Mouse (Mus musculus) megakaryocyte progenitor cell, adult 5-6 weeks (primary cell): ENCODE data around the gene Mrc1. TPM values are rescaled to one million over a fixed set of nuclear protein-coding genes. Genes with fewer than 3 reads are reported as not detected.

Experiments
- ATAC-seq: replicated peaks from 2 replicates; pipeline ENCODE4 v1.8.0; 2016; ENCODE audit warnings: mild to moderate bottlenecking, moderate TSS enrichment, inconsistent platforms; ENCODE audit not compliant: poor library complexity
- total RNA-seq, 2 experiments: library from RNA; stranded (forward) in 1 of 2; stranded (reverse) in 1 of 2; fragments of 157-497, 149-512 nt in 1 of 2; fragments of 200-1000 nt in 1 of 2; gene quantifications; 2 replicates each; pipeline versions ENCODE4 v1.2.3 to v1.2.4; 2015 to 2017

Gene Mrc1
- total RNA-seq, 2 experiments from 2014 or later = 1.4 to 2.1 TPM

DNA sequence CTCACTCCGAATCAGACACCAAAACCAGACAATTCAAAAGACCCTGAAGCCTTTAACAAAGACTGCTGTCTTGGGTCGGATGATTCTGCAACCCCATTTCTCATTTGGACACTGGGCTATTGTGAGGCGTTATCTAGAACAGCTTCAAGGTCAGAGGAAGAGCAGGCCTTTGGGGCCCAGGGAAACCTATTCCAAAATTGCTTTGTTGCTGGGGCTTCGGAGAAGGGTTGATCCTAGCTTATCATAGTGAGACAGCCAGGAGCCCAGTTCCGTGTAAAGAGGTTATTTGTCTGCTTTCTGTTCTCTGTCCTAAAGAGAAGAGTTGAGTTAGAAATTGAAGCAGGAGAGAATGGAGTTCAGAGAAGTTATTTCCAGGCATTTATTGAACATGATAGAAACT, 10.0 kb downstream of the Mrc1 start:
- no peak for ATAC-seq

DNA sequence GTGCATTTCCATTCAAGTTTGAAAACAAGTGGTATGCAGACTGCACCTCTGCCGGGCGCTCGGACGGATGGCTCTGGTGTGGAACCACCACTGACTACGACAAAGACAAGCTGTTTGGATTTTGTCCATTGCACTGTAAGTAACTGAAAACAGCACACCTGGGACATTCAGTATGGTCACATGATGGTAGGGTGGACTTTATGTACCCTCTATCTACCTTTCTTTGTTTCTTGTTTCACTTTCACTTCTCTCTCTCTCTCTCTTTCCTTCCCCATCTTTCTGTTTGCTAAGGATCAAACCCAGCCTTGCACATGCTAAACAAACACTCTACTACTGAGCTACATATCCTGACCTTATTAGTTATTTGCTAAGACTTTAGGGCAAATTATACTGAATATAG, 15.0 kb downstream of the Mrc1 start:
- peak; percentile 42 for ATAC-seq

DNA sequence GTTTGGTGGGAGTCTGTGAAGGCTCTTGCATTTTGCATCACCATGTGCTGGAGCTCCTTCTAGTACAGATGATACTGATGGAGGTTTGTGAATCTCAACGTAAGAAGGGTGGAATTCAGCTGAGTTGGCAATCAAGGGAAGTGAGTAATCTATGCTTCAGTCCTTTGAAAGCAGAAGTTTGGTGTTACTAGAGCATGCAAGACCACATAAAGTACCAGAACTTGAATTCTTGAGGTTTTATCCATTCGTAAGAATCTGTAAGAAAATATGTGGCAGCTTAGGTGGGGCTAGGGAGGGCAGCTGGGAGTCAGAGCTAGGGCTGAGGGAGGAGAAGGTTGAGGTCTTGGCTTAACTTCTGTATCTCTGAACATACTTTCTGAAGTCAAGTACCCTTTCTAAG, 15.5 kb downstream of the Mrc1 start:
- peak; percentile 80 for ATAC-seq

DNA sequence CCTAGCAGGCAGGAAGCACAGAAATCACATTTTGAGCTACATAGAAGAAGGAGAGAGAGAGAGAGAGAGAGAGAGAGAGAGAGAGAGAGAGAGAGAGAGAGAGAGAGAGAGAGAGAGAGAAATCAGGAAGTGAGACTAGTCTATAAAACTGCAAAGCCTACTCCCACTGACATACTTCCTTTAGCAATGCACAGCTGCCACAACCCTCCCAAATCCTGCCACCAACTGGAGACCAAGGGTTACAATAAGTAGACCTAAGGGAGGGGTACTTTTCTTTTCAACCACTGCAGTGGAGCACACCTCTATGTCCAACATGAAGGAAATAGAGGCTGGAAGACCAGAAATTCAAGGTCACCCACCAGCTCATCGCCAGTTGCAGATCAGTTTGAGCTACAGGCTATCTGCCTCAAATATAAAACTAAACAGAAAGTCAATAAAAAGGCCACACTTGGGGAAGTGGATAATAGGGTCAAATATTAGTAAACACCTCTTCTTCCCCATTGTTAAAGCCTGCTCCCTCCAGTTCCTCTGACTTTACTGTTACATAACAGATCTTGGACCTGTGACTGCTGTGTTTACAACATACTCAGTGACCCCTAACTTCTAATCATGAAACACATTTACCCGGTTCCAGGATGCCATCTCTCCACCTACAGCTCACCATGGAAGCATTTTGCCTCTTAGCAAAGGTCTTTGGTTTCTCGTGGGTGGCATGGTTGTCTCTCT, 20.8 kb downstream of the Mrc1 start:
- ATAC-seq = peak; percentile 92

DNA sequence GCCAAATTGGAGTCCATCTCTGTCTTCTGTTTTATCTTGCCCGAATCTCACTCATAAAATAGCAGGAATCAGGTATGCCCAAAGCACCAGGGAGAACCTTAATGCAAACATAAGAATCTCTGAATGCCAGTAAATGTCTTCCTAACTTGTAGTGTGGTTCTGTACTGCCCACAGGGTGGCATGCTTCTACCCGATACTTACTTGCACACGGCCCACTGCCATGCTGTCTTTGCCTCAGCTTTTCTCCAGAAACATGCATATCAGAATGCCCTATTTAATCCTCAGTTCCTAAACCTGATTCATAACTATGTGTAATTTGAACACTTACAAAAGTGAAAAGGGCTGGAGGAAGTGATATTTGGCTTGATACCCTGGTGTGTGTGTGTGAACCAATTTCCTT, 22.7 kb downstream of the Mrc1 start:
- ATAC-seq = peak; percentile 38

DNA sequence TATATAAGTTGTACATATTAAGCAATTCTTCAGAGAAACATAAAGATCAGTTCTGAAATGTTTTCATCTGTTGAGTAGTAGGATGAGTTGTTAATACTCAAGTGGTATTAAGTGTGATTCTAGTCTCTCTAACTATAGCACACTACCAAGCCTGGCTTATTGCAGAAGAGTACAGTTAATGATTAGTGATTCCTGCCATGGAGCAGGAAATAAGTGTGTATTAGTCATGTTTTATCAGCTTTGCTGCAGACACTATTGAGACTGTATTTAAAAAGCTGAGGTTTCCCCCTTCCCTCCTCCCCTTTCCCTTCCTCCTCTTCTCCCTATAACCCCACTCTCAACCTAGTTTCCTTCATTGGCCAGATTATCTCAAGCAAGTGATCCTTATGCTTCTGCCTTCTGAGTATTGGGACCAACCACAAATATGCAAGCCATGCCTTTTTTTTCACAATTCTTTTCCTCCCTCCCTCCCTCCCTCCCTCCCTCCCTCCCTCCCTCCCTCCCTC, 29.2 kb downstream of the Mrc1 start:
- ATAC-seq = 0 out of 2 replicates have a peak, but pooled peaks have one; percentile 14

DNA sequence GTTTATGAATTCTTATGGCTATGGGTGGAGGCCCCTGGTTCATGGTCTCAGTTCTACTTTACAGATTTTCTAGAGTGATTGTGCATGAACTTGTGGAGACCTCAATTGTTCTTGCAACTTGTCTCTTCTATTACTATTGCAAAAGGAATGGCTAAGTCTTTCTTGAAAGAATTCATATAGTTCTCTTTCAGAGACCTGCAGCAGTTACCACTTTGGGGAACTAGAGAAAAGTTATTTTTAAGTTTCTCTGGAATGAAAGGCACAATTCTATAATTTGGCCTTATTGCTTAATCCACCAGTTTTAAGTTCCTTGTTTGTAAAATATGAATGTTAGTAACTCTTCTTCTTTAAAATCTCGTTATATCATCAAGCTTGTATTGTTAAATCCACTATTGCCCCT, 32.9 kb downstream of the Mrc1 start:
- ATAC-seq = peak; percentile 55

DNA sequence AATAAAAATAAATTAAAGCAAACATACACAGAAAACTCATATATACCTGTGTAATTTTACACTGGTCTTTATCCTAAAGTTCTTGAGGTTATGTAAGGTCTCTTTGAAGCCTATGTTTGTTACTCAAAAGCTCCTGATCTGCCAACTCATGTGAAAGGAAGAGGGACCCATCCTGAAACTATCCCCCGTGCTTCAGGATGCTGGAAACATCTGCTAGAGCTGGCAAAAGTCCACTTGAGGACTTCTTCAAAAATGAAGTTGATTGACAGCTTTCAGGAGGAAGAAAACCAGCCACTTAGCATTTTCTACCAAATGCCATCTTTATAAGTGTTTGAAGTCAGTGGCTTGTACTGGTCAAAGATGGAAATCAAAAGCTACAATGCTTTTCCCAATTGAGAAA, 40.0 kb downstream of the Mrc1 start:
- peak; percentile 20 for ATAC-seq

DNA sequence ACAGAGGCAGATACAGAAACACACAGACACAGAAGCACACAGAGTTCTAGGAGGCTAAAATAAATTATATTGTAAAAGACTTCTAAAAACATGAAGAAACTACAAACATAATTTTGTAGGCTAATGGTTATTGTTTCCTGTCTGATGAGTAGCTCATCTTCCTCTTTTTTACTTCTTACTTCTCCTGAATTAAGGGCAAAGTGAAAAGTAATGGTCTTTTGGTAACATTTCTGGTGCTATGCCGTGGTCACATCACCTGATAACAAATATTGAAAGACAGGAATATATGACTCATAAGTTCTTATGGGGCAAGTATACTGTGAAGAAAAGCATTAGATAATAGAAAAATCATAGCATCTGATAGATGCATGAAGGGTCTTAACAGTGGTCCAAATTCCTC, 42.9 kb downstream of the Mrc1 start:
- peak; percentile 66 for ATAC-seq

DNA sequence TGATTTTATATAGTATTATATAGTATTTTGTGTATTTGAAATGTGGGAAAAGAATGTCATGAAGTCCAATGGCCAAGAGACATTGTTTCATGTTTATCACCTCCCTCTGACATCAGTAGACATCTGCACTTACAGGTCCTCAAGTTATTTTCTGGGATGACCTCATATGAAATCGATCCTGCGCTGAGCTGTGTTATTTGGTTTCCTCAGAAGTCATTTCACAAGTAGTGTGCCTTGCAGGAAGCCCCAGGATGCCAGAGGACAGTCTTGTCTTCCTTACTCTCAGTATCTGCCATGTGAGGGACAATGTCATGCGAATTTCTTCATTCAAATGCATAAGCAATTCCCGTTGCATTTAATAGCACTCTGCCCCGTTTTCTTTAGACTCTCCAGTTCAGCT, 46.6 kb downstream of the Mrc1 start:
- ATAC-seq = no peak

DNA sequence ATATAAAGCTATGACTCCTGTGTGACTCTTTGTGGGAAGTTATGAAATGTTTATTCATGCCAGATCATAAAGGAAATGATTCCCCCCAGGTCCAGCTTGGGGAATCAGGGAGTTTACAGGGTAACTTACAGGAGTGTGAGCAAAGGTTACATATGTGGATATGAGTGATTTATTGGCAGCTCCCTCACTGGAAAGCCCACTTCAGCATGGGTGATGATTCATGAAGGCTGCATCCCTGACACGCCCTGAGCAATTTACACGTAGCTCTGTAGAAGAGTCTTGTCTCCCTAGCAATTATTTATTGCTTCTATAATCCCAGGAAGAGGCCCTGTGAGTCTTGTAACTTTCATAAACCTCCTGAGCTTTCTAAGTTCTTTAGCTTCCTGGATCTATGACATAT, 50.1 kb downstream of the Mrc1 start:
- no peak for ATAC-seq

DNA sequence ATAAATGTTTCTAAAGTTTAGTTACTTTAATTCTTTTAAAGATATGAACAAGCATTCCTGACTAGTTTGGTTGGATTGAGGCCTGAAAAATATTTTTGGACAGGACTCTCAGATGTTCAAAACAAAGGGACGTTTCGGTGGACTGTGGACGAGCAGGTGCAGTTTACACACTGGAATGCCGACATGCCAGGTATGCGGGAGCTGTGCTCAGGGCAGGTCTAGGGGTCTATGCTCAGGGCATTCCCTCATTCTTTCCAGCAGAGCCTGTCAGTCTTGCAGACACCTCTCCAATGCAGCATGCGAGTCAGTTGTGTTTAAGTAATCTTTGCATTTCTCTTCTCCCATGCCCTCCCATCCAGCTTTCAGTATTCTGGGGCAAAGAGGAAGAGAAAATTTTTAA, 50.6 kb downstream of the Mrc1 start:
- ATAC-seq = no peak

DNA sequence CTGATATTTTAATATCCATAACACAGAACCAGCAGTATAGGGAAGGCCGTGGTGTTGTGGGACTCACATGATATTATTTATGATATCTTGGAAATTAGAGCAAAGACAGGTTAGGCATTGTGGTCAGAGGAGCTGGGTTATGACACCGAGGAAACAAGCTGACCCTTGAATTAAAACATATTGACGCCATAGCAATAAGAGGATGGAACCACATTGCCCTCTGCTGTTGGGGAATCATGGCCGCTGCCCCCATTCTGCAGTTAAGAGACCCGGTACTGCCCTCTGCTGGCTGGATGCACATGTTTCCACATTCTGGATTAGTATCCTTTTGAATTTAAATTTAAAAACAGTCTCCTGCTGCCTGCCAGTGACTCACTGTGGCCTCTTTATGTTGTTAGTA, 66.1 kb downstream of the Mrc1 start:
- peak; percentile 100 for ATAC-seq

DNA sequence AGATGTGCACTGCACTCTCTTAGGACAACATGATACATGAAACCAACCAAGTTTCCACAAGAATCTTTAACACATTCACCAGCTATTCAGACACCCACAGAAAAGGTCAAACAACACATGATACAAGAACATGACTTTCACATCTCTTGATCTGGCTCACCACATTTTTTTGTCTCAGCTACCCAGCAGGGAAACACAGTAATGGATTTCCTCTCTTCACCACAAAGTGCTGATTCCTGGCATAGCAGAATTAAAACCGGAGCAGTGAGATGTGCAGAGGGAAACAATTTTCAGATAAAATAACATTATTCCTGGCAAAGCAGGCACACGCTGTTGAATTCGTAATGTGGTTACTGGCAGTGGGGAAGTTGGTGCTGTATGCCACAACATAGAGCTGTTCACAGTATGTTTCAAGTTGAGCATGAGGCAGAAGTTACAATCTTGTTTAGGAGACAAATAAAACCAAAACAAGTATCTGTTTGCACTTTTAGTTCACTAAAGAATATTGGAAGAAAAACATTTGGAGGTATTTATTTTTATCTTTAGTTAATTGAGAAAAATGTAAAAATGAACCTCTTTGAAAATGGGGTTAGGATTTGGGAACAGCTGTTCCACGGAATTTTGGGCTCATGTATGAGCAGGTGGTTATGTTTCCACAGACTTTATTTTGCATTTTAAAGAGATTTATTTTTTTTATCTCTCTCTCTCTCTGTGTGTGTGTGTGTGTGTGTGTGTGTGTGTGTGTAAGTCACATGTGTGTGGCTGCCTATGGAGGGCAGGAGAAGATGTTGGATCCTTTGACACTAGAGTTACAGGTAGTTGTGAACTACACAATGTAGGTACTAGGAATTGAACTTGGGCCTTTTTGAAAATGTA, 83.6 kb downstream of the Mrc1 start:
- 0 out of 2 replicates have a peak, but pooled peaks have one; percentile 29 for ATAC-seq

DNA sequence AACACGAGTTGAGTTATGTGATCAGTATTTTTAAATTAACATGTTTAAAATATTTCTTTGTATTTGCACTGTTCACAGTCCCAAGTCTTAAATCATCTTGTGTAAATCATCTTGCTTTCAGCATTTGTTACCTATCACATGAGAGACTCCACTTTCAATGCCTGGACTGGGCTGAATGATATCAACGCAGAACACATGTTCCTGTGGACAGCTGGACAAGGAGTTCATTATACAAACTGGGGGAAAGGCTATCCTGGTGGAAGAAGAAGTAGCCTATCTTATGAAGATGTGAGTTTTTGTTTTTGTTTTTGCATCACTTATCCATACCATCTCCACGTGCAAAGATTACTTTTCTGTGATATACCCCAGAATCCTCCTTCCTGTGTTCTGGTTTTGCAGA, 85.9 kb downstream of the Mrc1 start:
- no peak for ATAC-seq

DNA sequence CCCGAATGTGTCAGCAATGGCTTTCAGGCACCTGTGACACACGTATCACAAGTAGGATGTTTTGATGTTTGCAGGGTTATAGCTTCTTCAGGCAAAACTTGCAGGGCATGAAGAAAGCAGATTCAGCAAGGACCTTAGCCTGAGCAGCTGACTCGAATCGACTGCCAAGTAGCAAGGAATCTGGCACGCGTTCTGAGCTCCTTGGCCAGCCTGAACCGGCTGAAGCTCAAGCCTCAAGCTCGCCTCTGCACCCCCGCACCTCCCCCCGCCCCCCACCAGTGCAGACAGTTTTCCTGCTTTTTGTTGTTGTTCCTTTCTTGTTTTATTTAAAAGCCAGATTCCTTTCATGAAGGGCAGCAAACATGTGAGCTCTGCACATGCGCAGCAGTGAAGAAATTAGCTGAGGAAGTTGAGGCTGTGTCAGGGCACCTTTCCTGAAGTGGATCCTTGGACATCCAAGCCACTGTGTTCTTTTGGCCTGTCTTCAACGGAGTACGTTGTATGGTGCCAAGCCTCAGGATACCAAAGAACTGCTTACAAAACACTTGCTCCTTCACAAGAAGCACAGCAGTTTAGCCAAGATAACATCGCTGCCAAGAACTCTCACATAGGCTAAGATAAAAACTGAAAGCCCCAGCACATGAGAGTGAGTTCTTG, 112.6 kb downstream of the Mrc1 start:
- no peak for ATAC-seq

DNA sequence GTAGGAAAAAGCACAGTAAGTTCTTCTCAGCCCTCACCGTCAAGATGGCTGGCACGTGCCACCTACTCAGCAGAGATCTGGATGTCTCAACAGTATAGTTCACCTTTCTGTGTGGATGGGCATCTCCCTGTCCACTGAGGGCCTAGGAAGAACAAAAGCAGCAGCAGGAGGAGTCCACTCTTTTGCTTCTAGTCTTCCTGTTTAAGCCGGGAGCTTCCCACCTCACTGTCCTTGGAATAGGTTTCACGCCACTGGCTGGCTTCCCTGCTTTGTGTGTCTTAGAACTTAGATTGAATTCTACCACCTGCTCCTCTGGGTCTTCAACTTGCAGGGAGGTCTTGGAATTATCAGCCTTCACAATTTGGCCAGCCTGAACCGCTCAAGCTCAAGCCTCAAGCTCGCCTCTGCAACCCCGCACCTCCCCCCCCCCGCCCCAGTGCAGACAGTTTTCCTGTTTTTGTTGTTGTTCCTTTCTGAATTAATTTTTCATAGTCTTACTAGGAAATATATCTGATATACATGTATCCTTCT, 113.2 kb downstream of the Mrc1 start:
- ATAC-seq = no peak
